In genomic region chr6:125312581-125313355, GRCm38 (mm10) we compare ENCODE assay signal across 1 mouse cellular context.
TF ChIP-seq lines count a peak whose summit lies in the region.

No protein-coding gene starts in this region.

TF ChIP-seq in MEL, 35 proteins besides CTCF, POLR2A, EP300 and RAD21 (continued from another document):
- TF ChIP-seq E2F4 (IDR thresholded peaks at IDR 0.05; ENCODE audit: borderline replicate concordance, low read depth, low read length) (no peak), ELF1 (IDR thresholded peaks at IDR 0.05; ENCODE audit: low read depth, low read length) (no peak), MYC (IDR thresholded peaks at IDR 0.05; ENCODE audit: low read depth, low read length) (no peak), SMC3 (IDR thresholded peaks at IDR 0.05; ENCODE audit: low read depth, low read length) (no peak), CHD2 (IDR thresholded peaks at IDR 0.05; ENCODE audit: low read length) (no peak), CHD1 (IDR thresholded peaks at IDR 0.05; ENCODE audit: low read depth, low read length) (no peak), GATA1 (IDR thresholded peaks at IDR 0.05; ENCODE audit: low read depth, low read length) (no peak), MAZ (IDR thresholded peaks at IDR 0.05; ENCODE audit: low read depth, low read length) (no peak)
